Mouse (Mus musculus) spleen, adult 12 weeks (tissue): Measurements from ENCODE around the gene Lmtk3.

Experiments used
- DNase-seq: peaks from one replicate; pipeline ENCODE4 v3.0.0; 2022; ENCODE audit warnings: low spot score

The Lmtk3 gene

GRCm38 (mm10) chr7:45783511-45784091 is at the start of gene Lmtk3:
Lmtk3 (plus strand) TSS chr7:45783738.
- DNase-seq, result no peak

- DNase-seq, result no peak
Measured at GRCm38 (mm10) chr7:45739162-45739763, 44.3 kb upstream of the Lmtk3 start.

- no peak for DNase-seq
Measured at GRCm38 (mm10) chr7:45739820-45740219, 43.7 kb upstream of the Lmtk3 start.

- DNase-seq, result no peak
Measured at GRCm38 (mm10) chr7:45741308-45741707, 42.2 kb upstream of the Lmtk3 start.

DNA sequence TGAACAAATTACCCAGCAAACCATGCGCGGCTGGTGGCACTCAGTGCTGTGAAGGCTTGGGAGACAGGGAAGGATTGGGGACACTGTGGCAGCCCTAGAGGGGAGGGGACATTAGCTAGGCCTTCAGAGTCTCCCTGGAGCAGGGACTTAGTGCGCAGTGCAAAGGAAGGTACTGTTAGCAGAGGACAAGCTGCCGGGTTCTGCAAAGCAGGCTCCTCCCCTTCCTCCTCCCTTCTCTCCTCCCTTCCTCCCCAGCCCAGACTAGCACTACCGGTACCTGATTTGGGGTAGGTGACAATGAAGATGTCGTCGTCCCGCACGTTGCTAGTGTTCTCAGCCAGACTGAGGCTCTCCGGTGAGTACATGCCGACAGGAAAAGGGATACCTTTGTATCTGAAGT is 41.8 kb upstream of the Lmtk3 start:
- no peak for DNase-seq

DNA sequence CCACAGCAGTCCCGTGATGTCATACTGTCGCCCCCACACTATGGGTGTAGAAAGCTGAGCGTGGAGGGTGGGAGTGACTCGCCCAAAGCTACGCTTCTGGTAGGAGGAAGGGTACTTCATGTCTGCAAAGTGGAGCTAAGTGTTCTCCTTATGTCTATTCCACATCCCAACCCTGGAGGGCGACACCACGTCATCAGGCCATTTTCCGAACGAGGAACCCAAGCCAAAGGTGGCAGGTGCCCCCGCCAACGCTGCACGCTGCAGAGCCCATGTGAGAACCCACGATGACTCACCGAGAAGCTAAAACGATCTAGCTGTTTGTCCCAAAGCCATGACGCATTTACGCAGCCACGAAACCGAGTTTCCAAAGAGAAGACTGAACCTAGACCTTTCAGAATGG is 41.2 kb upstream of the Lmtk3 start:
- no peak for DNase-seq

GRCm38 (mm10) chr7:45744387-45744786 is 39.2 kb upstream of the Lmtk3 start:
- DNase-seq, result no peak

DNA sequence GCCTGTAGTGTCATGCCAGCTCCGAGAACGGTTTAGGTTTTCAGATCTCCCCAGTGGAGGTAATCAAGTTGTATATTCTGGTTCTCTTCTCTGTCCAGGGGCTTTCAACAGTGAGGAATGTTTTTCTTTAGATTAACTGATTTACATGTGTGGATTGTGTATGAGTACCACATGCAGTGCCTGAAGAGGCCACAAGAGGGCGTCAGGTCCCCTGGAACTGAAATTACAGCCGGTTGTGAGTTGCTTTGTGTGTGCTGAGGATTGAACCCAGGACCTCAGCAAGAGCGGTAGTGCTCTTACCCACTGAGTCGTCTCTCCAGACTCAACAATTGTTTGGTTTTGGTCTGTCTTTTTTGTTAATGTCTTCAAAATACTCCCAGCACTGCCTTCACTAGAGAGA is 37.0 kb upstream of the Lmtk3 start:
- no peak for DNase-seq

DNA sequence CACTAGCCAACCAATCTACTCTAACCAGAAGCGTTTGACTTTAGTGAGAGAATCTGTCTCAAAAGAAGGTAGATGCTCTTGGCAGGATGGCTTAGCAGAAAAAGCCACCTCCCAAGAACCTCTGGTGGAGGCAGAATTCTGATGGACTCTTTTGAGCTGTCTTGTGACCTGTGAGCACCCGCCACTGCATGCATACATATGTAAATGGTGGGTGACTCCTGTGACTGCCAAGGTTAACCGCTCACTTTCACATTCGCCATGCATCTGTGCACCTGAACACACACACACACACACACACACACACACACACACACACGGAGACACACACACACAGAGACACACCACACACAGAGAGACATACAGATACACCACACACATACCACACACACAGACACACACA is 36.1 kb upstream of the Lmtk3 start:
- no peak for DNase-seq

GRCm38 (mm10) chr7:45748110-45748509 is 35.4 kb upstream of the Lmtk3 start:
- no peak for DNase-seq

- DNase-seq, result no peak
Measured at GRCm38 (mm10) chr7:45749401-45749800, 34.1 kb upstream of the Lmtk3 start.

- DNase-seq, result no peak
Measured at GRCm38 (mm10) chr7:45750162-45750561, 33.4 kb upstream of the Lmtk3 start.

DNA sequence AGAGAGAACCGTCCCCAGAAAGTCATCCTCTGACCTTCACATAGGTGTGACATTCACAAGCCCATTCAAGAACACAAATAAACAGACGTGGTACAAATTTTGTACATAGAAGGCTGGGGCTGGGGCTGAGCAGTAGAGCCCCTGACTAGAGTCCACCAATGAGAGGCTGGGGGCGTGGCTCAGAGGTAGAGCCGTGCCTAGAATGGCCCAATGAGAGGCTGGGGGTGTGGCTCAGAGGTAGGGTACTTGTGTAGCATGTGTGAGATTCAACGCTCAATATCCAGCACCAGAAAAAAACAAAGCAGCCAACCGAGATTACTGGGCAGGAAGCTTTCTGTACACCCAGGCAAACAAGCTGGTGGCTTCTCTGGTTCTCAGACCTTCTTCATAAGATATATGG is 27.8 kb upstream of the Lmtk3 start:
- no peak for DNase-seq

- no peak for DNase-seq
Measured at GRCm38 (mm10) chr7:45759400-45759799, 24.1 kb upstream of the Lmtk3 start.

DNA sequence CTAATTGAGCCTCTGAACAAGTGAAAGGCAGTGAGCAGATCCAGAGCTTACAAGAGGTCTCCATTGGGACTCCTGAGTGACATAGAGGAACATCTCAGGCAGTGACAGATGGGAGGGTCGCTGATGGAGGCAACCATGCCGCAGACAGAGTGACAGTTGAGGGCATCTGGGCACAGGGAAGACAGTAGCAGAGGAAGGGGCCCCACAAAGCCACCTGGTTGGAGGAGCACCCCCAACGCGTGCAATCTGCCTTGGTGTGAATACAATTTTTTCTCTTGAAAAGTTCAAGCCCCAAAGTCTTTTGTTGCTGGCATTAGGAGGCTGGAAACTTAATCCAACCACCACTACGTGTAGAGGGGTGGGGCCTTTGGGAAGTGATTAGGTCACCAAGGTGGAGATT is 23.4 kb upstream of the Lmtk3 start:
- no peak for DNase-seq

GRCm38 (mm10) chr7:45765995-45766394 is 17.5 kb upstream of the Lmtk3 start:
- DNase-seq, result no peak

DNA sequence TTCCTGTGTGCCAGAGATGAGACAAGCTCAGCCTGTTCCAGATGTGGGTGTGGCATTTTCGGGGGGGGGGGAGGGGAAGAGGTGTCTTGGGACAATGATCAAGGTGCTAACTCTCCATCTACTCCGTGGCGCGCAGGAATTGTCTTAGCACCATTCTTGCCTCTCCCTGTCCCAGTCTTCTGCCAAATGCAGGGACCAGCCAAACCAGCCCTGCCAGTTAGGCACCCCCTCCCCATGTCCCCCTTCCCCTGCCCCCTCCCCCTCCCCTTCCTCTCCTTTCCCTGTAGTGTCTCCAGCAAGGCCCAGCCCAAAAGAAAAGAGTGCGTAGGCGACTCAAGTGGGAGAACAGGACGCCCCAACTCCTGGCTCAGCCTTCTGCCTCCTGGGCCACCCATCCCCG is 16.8 kb upstream of the Lmtk3 start:
- DNase-seq, result no peak

DNA sequence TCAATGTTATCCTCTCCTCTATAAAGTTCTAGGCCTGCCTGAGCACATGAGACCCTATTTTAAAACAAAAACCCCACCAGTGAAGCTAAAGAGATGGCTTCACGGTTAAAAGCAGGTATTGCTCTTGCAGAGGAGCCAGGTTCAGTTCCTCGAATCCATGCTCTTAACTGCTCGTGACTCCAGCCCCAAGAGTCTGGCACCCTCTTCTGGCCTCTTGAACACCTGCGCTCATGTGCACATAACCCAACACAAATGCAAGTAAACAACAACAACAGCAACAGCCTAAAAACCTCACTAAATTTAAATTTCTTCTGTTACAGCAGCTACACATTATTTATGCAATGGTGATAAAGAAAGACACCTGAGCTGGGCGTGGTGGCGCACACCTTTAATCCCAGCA is 16.0 kb upstream of the Lmtk3 start:
- DNase-seq, result no peak

- no peak for DNase-seq
Measured at GRCm38 (mm10) chr7:45770427-45771082, 13.0 kb upstream of the Lmtk3 start.

- DNase-seq, result no peak
Measured at GRCm38 (mm10) chr7:45771101-45771500, 12.4 kb upstream of the Lmtk3 start.

GRCm38 (mm10) chr7:45775237-45775636 is 8.3 kb upstream of the Lmtk3 start:
- no peak for DNase-seq

DNA sequence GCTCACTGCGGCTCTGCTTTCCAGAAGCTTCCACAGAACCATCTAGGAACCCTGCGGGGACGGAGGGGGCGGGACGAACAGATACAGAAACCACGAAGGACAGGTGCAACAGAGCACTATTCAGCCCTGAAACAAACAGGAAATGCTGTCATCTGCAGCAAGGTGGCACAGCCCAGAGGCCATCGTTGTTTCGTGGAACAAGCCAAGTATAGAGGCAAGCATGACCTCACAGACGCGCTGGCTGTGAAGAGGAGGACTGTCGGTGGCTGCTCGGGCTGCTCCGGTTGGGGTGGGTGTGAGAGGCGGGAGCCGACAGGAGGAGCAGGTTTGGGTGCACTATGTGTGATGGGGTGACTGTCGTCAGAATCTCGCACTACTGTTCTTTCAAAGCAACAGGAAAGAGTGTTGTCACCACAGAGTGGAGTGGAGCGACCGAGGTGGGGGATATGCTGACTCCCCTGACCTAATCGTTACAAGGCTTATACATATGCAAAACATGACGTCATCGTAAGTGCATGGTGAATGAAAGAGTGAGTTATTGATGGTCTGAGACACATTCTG is 4.4 kb upstream of the Lmtk3 start:
- DNase-seq, result no peak

DNA sequence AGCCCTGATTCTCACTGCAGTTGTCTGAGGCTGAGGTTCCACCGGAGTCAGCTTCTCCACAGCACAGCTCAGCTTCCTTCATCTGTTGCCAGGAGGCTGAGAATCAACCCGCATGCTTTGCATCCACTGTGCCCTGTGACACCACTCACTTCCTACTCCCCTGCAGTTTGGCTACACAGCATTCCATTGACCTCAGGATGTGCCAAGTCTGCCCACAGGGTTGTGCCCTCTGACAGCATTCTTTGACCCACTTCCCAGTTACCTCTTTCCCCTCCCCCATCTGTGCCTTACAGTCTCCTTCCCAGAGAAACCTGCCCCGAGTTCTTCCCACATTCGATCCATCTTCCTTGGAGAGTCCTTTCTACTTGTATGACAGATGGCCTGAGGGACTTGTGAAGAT is 1.3 kb upstream of the Lmtk3 start:
- no peak for DNase-seq
